Mouse (Mus musculus) layer of hippocampus, adult 9-11 months (tissue): ENCODE results near the gene Parp12.

Experiments
- DNase-seq: peaks from one replicate; pipeline ENCODE4 v3.0.0; 2022

Parp12 gene

GRCm38 (mm10) chr6:39117584-39118455 is at the start of gene Parp12:
TSS of gene Parp12 (minus strand) at chr6:39118349.
- peak; percentile 48 for DNase-seq

DNA sequence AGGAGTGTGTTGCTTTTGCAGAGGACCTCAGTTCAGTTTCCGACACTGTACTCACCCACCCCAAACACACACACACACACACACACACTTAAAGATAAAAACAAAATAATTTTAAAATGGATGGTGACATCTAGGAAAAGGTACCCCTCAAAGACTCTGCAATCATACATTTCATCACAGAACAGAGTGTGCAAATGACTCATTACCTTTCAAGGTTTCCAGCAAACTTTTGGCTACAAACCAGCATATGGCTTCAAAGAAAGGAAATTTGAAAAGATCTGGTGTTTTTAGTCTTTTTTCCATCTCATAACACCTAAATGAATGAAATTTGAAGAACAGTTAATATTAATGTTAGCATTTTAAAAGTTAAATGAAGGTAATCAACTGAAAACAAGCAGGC is 46.7 kb upstream of the Parp12 start:
- DNase-seq: no peak

DNA sequence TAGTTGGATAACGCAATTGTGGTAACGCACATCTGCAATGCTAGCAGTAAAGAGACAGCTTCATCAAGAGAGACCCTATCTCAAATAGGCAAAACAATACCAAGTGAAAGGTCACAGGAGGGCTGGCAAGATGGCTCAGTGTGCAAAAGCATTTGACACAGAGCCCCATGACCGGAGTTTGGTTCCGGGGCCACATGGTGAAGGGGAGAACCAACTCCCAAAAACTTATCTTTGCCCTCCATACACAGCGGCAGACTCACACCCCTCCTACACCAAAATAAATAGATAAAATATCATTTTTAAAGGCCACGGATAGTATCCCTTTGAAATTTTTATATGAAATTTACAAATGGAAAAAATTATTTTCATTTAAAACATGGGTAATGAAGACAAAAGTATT is 43.8 kb upstream of the Parp12 start:
- DNase-seq: no peak

DNA sequence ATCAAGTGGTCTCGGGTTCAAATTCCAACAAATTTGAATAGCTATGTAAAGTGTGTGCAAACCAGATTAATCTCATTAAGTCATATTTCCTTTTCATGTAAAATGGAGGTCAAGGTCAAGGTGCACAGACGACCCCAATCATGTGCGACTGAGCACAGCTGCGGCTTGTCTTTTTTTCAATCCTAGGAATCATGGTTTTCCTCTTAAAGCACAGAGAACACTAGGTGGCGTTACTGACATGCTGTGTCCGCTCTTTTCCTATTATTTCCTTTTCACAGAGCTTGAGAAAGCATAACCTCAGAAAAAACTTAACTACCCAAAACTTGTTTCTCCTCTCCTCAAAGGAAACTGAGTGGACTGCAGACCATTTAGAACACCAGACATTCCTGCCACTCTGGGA is 27.9 kb upstream of the Parp12 start:
- no peak for DNase-seq

DNA sequence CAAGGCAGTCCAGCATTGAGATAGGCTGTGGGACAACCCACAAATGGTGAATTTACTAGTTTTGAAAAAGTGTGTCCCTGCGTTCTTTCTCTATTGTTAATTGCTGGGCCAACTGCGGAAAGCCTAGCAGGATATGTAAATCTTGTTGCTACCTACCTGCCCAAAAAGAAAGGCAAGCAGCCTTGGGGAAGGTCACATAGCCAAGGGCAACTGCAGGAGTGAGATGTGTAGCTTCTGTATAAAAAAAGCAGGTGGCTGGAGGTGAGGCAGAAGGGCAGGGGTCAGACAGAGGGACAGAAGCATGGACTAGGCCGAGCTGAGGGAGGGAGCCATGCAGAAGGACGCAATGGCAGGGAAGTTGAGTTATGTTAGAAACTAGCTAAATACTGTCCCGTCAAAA is 14.4 kb upstream of the Parp12 start:
- DNase-seq: no peak

- DNase-seq: no peak
Observed at GRCm38 (mm10) chr6:39131480-39131879, 13.3 kb upstream of the Parp12 start.

- DNase-seq: no peak
Observed at GRCm38 (mm10) chr6:39124719-39125118, 6.6 kb upstream of the Parp12 start.

DNA sequence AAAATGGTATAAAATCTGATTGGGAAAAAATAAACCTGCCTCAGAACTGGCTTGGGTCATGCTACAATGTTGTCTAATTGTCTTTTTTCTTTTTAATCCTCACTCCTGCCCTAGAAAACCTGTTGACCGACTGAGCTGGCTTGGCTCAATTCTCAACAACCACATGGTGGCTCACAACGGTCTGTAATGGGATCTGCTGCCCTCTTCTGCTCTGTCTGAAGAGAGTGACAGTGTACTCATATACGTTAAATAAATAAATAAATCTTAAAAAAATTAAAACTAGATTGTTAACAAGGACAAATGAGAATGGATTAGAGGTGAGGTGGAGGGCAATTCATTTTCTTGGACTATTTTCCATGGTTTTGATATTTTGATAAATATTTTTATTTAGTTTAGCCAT is 2.5 kb upstream of the Parp12 start:
- DNase-seq: no peak

DNA sequence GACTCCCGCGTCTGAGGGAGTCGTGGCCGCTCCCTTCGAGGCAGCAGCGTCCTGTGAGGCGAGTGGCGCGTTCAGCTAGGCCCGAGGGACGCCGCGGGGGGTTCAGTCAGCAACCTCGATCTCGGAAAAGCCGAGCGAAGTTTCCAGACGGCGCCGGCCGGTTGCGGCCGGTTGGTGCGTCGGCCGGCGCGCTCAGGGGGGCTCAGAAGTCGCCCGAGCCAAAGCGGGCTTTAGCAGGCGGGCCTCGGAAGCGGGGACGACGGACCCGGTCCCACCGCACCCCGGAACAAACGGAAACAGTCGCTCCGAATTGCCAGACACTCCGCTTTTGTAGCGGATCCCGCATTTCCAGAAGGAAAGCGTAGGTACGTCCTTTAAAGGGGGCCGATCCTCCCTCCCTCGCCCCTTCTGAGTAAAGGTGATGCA is 320 bp upstream of the Parp12 start:
- no peak for DNase-seq

GRCm38 (mm10) chr6:39115438-39115837 is 2.7 kb downstream of the Parp12 start:
- DNase-seq: no peak

DNA sequence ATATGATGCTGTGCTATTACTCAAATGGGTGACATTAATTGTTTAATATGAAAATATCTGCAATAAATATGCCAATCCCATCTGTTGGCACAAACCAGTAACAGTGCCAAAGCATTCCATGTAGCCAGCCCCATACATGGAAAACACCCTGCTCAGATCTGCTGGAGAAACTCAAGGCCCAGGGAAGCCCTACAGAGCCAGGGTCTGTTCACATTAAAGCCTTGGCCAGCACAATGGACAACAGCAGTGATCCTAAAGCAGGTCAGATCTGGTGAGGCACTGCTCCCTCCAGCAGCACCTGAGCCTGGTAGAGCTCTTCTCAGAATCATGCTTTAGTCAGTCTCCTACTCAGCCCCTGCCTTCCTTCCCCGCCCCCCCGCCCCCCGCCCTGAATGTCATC is 5.0 kb downstream of the Parp12 start:
- no peak for DNase-seq

GRCm38 (mm10) chr6:39112701-39113100 is 5.4 kb downstream of the Parp12 start:
- DNase-seq: no peak

GRCm38 (mm10) chr6:39106812-39107211 is 11.3 kb downstream of the Parp12 start:
- DNase-seq: no peak

DNA sequence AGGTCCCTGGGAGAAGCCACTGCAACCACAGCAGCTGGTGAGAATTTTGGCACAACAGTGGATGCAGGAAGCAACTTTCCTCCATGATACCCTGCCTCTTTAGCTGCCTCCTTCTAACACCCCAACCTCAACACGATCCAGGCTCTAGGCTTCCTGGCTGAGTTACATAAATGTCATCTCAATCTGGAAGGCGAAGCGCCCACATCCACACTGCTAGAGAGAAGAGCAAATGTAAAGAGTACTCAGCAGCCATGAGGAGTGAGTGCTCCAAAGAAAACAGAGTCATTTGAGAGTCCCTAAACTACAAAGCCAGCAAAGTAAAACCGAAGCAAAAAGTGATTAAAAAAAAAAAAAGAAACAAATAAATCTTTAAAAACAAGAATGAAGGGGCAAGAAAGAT is 13.5 kb downstream of the Parp12 start:
- no peak for DNase-seq

DNA sequence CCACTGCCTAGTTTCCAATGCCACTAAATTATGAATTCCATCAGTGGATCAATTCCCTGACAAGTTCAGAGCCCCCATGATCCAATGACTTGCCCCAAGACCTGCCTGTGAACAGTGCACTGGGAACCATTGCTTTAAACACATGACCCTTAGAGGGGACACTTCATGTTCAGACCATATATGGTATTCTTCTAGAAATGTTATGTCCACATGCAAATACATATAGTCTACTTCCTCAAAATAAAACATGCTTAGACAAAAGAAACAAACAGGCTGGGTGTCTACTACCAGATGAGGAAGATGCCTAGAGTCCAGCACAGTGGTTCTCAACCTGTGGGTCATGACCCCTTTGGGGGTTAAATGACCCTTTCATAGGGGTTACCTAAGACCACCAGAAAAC is 41.7 kb downstream of the Parp12 start:
- no peak for DNase-seq

GRCm38 (mm10) chr6:39074186-39074585 is 44.0 kb downstream of the Parp12 start:
- DNase-seq: no peak

DNA sequence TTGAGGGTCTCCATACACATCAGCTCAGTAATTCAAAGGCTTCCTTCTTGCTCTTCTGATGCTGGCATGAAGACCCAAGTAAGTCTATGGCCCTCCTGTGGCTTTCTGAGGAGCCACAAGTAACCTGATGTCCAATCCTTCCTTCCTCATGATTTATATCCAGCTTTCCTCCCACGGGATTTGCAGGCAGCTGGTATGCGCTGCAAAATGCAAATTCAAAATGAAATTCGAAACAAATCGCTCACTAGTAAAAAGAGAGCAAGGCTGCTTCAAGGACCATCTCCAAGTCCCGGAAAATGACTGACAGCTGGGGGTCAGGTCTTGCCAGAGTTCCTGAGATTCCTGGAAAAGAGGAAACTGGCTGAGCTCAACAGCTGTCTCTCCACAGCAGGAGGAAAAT is 45.5 kb downstream of the Parp12 start:
- peak; percentile 16 for DNase-seq

- peak; percentile 69 for DNase-seq
Observed at GRCm38 (mm10) chr6:39066935-39067578, 51.1 kb downstream of the Parp12 start.

DNA sequence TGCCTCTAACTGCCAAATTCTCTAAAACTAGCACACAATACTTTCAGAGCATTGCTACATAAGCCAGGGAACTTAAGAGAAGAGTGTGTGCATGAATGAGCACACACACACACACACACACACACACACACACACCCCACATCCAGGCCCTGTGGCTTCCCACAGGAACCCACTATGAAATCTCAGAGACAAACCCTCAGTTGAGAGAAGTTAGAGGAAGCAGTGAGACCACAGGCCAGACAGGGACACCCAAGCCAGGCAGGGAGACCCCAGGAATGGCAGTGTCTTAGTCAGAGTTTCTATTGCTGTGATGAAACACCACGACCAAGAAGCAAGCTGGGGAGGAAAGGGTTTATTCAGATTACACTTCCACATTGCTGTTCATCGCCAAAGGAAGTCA is 54.6 kb downstream of the Parp12 start:
- no peak for DNase-seq

- no peak for DNase-seq
Observed at GRCm38 (mm10) chr6:39061180-39061579, 57.0 kb downstream of the Parp12 start.

DNA sequence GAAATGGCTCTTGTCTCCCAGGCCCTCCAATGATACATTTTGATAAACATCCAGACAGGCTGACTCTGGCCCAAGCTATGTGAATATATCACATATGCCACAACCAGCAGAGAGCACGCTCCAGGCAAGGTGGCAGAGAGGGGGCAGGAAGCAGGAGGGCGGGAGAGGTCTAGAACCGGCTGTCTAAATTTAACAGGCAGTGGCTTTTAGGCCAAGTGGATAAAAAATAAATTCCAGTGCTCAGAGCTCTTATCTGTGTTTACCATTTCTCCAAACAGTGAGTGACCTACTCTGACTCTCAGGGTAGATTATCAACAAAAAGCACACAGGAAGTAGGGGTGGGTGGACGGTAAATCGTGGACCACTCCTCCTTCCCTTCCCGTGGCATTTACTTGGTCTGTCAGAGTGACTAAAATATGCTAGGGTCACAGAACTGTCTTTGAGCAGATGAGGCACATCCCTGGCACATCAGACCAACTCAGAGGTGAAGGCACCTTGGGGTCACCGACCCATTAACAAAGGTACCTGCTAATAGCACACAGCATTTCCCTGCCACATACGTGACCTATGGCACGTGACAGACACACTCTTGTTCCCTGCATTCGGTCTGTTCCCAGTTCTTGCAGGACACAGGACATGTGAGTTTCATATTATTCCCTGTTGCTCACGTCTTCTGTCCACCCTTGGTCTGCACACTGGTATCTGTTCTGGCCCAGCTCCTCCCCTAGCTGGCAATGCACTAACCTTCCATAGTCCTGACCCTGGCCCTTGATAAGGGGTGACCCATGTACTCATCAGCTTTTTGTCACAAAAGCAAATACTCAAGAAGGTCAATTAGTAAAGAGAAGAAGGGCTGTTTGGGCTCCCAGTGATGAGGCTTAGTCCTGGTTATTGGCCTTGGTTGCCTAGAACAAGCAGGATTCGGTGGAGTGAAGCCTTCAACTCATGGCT is 58.3 kb downstream of the Parp12 start:
- DNase-seq: no peak

GRCm38 (mm10) chr6:39058936-39059335 is 59.2 kb downstream of the Parp12 start:
- no peak for DNase-seq

GRCm38 (mm10) chr6:39058389-39058788 is 59.8 kb downstream of the Parp12 start:
- no peak for DNase-seq
